Mouse (Mus musculus): ENCODE data around the gene Sept9.

Gene Sept9

GRCm38 (mm10) chr11:117175472-117175871 lies 24.0 kb upstream of the Sept9 start:
- in situ Hi-C loops (cut with MboI, MseI): loop anchor here (5.0 kb wide), 1 partner anchor 98 kb away; no protein-coding TSS in a partner anchor

DNA sequence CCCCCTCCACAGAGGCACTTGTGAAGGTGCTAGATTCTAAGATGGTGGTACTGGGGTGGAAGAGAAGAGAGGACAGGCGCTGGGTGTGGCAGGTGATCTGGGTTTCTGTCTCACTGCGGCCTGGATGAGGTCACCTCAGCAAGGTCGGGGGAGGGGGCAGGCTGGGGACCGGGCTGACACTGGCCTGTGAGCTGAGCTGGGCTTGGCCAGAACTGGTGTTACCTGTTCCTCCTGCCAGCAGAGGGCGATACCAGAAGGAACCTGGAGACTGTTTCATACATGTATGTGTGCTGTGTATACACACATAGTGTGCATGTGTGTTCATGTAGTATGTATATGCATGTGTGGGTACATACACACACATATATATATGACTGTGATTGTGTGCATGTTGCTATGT lies 23.2 kb upstream of the Sept9 start:
- in situ Hi-C loops (cut with MboI, MseI): loop anchor here (5.0 kb wide), 1 partner anchor 99 kb away; no protein-coding TSS in a partner anchor

GRCm38 (mm10) chr11:117176900-117177299 lies 22.6 kb upstream of the Sept9 start:
- in situ Hi-C loops (cut with MboI, MseI): loop anchor here (5.0 kb wide), 1 partner anchor 100 kb away; no protein-coding TSS in a partner anchor

DNA sequence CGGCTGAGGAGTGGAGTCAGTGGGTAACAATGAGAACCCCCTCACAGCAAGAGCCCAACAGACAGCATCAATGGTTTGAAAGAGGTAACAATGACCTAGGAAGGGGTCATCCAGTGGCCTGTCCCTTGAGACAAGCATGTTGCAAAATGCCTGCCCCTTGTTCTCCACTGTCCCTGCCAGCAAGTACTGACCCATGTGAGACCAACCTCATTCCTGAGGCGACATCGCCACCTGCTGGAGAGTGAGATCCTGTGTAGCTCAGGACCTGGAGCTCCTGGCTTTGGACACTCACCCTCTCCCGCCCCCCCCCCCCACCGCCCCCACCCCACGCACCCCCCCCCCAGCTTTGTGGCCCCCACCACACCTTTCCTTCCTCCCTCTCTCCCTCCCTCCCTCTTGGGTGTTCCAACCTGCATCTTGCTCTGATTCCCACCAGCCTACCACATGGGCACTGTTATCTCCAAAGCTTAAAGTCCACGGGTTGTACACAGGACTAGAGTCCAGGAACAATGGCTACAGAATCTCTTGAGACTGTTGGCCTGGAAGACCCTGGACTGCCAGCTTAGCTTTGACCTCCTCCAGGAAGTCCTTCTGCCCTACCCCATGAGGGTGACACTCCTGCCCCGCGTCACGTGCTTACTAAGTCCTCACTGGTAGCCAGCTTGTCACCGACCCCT lies 22.0 kb upstream of the Sept9 start:
- in situ Hi-C loops (cut with MboI, MseI): loop anchor here (5.0 kb wide), 1 partner anchor 100 kb away; no protein-coding TSS in a partner anchor

DNA sequence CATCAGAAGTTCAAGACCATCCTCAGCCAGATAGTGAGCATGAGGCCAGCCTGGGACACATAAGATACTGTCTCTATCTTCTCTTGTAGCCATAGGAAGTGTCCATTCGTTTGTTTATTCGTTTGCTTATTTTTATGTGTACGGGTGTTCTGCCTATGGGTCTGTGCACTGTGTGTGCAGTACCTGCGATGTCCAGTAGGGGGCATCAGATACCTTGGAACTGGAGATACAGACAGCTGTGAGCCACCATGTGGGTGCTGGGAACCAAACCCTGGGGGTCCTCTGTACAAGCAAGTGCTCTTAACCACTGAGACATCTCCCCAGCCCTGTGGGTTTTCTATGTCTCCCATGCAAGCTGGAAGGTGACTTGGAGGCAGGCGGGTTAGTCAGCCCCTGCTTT lies 19.6 kb upstream of the Sept9 start:
- in situ Hi-C loops (cut with MboI, MseI): loop anchor here (5.0 kb wide), 1 partner anchor 103 kb away; no protein-coding TSS in a partner anchor

DNA sequence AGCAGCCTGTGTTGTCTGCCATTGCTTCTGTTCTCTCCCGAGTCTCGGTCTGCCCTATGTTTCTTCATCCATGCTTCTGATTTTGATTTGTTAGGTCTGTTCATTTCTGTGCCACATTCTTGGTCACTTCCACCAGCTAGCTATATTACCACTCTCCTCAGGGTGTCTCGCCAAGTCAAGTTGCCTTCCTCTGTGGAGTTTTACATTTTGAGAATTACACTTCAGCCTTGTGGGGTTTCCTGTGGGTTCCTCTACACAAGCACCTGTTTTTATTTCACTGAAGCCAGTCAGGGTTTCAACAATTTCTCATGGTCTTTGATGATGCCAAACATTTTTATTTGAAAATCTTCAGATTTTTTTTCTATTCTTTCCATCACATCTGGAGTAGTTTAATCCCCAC lies 16.7 kb upstream of the Sept9 start:
- in situ Hi-C loops (cut with MboI, MseI): no loop called here

DNA sequence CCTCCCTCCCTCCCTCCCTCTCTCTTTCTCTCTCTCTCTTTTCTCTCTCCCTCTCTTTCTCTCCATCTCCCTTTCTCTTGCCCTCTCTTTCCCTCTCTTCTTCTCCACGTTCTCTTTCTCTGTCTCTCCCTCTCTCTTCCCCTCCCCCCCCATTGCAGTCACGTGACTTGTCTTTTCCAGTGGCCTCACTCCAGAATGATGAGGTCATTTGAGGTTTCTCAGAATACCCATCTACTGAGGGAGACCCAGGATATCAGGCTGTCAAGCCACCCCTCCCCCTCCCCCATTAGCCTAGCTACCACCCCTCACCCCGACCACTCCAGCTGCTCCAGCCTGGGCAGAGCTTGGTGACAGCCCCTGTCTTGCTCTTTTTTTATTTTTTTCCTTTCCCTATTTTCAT lies 16.2 kb upstream of the Sept9 start:
- in situ Hi-C loops (cut with MboI, MseI): no loop called here

- in situ Hi-C loops (cut with MboI, MseI): no loop called here
These were observed 15.6 kb upstream of the Sept9 start for GRCm38 (mm10) chr11:117183841-117184240.

DNA sequence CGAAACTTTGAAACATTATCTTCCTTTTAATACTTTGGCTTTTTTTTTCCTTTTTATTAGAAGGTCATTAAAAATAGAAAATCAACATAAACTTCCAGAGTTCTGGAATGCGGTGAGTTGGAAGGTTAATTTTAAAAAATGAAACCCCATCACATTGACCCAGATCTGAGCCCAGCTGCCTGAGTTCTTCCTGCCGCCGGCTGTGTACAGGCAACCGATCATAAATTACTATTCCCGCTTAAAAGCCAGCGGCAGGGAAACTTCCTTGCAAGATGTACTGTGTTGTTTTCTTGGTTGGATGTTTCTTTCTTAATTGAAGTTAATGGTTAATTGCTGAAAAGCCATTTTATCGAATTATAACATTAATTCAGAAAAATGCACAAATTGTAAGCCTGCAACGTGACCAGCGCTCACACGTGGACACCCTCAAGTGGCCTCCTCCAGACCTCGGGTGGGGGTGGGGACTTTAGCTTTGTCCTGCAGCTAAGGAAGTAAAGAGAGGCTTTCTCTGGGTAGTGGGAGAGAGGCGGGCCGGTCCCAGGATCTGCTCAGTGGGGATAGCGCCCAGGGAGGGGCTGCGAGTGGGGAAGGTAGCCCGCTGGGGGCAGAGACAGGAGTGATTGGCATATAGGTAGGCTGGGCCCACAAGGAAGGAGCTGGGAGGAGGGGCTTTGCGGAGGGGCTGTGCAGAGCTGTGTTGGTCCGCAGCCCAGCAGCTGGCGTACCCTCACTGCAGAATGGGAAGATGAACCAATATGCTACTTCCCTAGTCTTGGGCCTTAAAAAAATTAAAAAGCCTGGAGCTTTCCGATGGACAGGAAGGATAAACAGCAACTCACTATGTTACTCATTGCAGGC lies 14.2 kb upstream of the Sept9 start:
- in situ Hi-C loops (cut with MboI, MseI): no loop called here

DNA sequence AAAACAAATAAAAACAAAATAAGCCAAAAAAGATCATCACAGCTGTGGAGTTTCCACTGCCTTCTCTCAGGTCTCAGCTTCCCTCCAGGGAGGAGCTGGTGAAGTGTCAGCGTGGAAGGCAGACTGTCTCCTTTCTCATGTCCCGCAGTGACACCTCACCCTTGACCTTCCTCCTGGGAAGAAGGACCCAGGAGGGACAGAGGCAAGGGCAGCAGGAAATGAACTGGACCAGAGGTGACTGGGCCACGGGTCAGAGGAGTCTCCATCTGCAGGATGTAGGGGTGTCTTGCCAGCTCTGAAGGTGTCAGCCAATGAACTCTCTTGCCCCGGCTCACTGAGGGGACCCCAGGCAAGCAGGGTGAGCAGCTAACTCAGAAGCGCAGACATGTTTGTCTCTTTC lies 7.9 kb upstream of the Sept9 start:
- in situ Hi-C loops (cut with MboI, MseI): no loop called here

DNA sequence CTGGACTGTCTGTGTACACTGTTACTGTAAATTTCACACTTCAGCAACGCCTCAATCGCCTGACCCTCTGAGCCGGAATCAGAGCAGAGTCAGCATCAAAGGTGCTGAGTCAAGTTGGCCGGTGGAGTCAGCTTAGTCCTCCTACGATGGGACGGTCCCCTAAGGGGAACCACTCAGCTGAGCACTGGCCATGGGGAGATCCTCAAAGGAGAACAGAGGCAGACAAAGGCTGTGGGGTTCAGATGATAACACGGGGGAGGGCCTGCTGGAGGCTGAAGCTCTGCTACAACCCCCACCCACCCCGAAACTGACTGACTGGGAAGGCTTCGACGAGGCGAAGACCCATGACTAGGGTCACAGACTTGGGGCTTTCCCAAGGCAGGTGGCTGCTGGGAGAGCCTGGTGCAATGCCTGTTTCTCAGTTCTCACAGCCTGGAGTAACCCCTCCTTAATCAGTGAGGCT lies 5.0 kb upstream of the Sept9 start:
- in situ Hi-C loops (cut with MboI, MseI): no loop called here

DNA sequence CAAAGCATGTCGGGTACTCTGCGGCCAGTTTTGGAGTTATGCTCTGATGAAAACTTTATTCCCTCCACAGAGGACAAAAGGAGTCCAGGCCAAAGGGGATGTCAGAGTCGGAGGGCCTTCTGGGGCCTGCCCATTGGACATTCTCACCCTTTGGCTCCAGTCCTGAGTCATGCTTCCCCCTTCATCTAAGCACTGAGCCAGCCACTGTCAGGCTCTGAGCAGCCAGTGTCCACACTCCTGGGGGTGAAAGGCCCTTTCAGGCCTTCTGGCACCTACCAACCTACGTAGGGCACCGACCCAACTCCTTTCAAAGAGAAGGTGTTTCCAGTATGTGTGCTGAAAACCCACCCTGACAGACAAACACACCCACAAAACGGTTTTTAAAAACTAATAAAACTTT lies 3.8 kb upstream of the Sept9 start:
- in situ Hi-C loops (cut with MboI, MseI): no loop called here

GRCm38 (mm10) chr11:117196681-117197080 lies 2.8 kb upstream of the Sept9 start:
- in situ Hi-C loops (cut with MboI, MseI): no loop called here

- in situ Hi-C loops (cut with MboI, MseI): no loop called here
These were observed 1.3 kb upstream of the Sept9 start for GRCm38 (mm10) chr11:117198122-117198521.

DNA sequence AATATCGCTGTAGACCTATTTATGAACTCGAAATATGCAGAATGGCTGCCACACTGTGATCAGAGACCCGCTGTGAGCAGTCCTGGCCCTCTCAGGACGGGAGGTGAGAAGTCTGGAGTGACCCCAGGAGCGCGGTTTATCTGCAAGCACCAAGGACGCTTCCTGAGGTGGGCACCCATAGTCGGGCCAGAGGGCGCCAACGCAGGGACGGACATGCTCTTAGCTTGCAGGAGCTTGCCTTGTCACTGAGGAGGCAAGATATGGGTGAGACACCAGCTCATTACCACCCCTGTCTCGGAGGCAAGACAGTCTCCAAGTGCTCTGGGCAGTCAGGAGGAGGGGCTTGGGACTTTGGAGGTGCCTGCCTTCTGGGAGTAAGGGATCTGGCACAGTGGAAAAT lies 2.4 kb downstream of the Sept9 start:
- in situ Hi-C loops (cut with MboI, MseI): loop anchor here in 1 of 2 experiments (25.0 kb wide), 1 partner anchor 1585 kb away; no protein-coding TSS in a partner anchor

GRCm38 (mm10) chr11:117204606-117205005 lies 5.1 kb downstream of the Sept9 start:
- in situ Hi-C loops (cut with MboI, MseI): loop anchor here in 1 of 2 experiments (25.0 kb wide), 1 partner anchor 1583 kb away; no protein-coding TSS in a partner anchor

DNA sequence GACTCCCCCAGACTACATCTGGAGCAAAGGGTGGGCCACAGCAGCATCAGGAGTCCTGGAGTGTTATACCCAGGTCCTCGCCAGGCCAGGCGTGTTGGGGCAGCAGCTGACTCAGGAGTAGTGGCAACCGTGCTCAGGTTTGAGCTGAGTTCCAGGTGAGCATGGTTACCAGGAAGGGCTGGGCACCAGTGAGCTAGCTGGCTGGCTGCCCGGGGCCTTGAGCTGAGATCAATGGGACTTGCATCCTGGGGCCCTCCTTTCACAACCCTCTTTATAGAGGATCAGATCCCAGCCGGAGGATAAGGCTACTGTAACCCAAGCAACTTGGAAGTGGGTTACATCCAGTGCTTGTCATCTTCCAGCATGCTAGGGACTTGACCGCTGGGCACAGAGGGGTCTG lies 5.6 kb downstream of the Sept9 start:
- in situ Hi-C loops (cut with MboI, MseI): loop anchor here in 1 of 2 experiments (25.0 kb wide), 1 partner anchor 1582 kb away; no protein-coding TSS in a partner anchor

DNA sequence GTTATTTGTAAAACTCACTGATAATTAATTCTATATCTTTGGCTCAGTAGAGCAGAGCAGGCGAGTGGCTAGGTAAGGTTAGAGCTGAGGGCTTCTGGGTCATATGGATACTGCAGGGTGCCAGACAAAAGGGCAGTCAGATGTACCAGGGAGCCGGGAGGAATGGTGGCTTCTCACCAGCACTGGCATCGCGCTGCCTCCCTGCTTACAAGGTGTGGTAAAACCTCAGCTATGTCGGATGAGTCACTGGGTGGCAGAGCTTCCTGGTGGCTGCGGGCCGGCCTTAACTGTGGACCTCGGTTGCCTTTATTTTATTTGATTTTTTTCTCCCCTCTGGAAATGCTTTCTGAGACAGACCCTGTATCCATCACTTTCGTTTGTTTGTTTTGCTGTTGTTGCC lies 6.0 kb downstream of the Sept9 start:
- in situ Hi-C loops (cut with MboI, MseI): loop anchor here in 1 of 2 experiments (25.0 kb wide), 1 partner anchor 1582 kb away; no protein-coding TSS in a partner anchor

GRCm38 (mm10) chr11:117207436-117207835 lies 8.0 kb downstream of the Sept9 start:
- in situ Hi-C loops (cut with MboI, MseI): loop anchor here in 1 of 2 experiments (25.0 kb wide), 1 partner anchor 1580 kb away; no protein-coding TSS in a partner anchor

- in situ Hi-C loops (cut with MboI, MseI): loop anchor here in 1 of 2 experiments (25.0 kb wide), 1 partner anchor 1579 kb away; no protein-coding TSS in a partner anchor
These were observed 8.8 kb downstream of the Sept9 start for GRCm38 (mm10) chr11:117208151-117208673.

DNA sequence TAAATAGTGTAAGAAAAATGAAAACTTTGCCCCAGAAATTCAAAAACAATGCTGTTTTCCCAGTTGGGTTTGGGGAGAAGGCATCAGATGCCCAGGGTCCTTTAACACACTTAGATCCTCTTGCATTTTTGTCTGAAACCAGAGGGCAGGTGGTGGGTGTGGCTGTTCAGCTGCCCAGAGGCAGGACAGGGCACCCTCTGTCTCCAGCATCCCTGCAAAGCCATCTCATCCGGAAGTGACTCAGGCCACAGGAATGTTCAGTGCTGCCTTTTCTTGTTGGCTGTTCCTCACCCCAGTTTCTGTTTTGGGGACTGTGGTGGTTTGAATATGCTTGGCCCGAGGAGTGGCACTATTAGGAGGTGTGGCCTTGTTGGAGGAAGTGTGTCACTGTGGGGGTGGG lies 17.3 kb downstream of the Sept9 start:
- in situ Hi-C loops (cut with MboI, MseI): loop anchor here (10.0 to 25.0 kb wide), 3 partner anchors 908 to 1588 kb away; no protein-coding TSS in a partner anchor
